Mouse (Mus musculus): ENCODE data around the gene Mgam.
"Not testable (repeated sequence)": the region's sequence is repeated elsewhere in the genome, so short reads cannot be mapped to it uniquely, and the experiment has no call there.

Gene Mgam

DNA sequence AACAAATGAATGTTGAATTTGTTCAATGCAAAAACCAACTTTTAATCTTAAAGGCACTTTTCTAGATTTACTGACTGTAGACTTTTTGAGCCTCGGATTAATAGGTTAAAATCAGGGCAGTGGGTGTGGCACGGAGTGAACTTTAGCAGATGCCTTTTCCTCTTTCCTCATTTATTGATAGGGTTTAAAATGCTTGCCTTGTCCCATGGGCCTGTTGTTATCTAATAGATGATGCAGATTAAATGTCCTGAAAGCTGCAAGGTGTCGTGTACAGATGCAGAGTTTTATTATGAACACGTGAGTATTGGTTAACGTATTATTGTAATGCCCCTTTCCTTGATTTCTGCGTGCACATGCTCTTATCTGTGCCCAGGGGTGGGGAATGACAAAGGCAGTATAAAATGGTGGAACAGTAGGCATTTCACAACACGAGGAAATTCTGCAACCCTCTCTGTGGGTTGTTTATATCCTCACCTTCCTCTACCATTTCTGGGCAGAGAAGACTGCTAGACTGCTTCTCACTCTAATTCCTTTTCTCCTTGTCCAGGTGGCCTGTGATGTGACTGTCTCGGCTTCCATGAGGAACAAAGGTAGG, at the start of gene Mgam:
Gene Mgam (plus strand): TSS at position 426 of the 595 bp plus-strand sequence.
- CTCF ChIA-PET: no interaction called here

DNA sequence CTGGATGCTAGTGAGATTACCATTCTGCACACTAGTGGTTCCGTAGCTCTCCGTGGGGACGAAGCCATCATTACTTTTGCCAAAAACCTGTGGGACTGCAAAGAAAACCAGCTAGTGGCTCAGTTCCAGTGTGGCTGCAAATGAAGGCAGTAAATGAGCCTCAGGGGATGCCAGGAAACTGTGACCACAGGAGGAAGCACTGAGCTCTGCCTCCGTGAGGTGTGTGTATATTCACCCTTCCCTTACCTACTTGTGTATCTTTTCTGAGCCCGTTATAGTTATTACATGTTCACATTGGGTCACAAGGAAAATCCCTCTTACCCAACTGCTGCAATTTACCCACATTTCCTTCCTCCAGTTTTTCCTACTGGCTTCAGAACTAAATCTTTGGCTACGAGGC, 44.3 kb upstream of the Mgam start:
- CTCF ChIA-PET: no interaction called here

DNA sequence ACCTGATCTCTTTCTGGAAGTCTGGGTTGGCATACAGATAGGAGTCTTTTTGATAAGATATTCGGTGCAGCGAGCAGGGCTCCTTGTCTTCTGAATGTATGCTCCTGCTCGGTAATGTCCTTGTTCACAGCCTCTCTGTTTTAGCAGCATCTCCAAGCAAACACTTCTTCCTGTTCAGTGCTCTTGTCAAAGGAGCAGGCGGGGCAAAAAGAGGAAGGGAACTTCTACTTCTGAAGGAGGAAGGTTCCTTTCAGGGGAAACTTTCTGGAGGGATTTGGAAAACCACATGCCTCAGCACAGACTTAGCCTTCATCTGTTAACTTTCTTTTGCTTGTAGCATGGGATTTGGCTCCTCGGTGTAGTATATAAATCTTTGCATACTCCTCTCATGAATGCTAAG, 43.0 kb upstream of the Mgam start, which contains the start of gene Clec5a:
Gene Clec5a (minus strand): TSS at position 177 of the 400 bp plus-strand sequence.
- CTCF ChIA-PET: no interaction called here

DNA sequence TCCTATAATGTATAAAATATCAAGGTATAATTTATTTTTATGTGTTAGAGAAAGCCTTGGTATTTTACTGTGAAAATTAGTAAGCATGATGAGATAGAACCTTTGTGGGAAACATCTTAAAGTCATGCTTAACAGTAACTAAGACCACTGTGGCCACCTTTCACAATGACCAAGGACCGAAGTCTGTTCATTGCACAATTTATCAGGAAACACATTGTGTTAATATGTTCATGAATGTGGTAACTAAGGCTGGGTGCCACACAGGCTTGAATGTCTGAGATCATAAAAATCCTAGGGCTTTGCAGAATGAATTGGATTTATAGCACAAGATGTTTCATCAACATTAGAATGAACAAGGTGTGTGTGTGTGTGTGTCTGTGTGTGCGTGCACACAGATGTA, 40.3 kb upstream of the Mgam start:
- CTCF ChIA-PET: no interaction called here

DNA sequence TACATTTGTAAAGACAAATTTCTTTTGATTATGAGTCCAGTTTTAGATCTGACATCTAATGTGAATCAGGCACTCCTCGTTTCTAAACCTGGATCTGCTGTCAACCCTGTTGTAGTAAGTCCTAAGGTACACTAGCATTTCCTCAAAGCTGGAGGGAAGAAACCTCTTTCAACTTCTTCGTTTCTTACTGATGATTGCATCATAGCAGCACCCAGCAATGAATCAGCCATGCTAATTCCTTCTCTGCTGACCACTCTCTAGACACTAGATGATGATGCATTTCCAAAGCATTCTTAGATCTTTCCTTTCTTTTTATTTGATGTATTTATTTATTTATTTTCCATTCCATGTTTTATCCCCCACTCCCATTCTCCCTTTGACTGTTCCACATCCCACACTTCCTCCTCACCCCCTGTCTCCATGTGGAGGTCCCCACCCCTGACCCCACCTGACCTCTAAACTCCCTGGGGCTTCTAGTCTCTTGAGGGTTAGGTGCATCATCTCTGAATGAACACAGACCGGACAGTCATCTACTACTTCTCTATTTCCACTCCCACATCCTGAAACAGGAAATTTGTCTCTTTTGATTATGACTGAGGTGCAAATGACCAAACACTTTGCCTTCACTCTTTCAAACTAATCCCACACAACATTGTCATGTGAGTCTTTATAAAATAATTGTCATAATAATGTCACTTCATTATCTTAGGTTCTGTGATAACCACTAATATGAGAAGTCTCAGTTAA, 33.7 kb upstream of the Mgam start:
- CTCF ChIA-PET: no interaction called here

DNA sequence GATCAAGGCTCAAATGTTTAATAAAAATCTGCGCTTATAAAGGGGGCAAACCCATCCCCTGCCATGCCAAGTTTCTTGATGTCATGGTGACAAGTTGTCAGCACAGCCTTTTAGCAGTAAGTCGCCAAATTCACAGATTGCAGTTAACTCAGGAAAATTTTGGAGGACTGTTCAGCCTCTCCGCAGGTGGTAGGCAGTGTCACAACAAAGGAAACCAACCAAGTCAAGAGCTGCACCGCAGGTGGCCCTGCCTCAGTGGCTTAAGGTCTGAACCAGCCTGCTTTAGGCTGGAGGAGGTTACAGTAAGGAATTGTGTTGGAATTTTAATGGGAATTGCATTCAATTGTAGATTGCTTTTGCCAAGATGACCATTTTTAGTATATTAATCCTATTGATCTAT, 30.1 kb upstream of the Mgam start:
- CTCF ChIA-PET: not testable (repeated sequence)

DNA sequence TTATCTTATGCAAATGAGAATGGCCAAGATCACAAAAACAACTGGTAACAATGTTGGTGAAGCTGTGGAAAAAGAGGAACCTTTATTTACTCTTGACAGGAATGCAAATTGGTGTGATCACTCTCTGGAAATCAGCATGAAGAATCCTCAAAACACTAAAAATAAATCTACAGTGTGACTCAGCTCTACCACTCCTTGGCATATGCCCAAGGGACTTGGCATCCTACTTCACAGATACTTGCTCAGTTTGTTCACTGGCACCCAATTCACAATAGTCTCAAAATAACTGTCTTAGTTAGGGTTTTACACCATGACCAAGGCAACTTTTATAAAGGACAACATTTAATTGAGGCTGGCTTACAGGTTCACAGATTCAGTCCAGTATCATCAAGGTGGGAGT, 21.2 kb upstream of the Mgam start:
- CTCF ChIA-PET: no interaction called here

DNA sequence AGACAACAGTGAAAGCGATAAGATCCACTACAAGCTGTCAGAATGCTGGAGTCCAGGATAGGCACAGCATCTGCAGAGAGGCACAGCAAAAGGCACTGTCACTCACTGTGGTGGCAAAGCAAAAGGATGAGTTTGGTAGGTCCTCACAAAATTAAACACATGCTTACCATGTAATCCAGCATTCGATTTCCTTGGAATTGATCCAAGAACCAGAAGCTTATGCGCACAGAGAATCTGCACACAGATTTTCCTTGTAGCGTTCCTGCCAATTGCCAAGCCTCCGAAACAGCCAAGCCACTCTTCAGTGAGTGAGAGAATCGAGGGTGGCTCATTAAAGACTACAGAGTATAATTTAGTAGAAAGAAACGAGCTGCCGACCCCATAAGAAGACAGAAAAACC, 18.4 kb upstream of the Mgam start:
- CTCF ChIA-PET: no interaction called here

DNA sequence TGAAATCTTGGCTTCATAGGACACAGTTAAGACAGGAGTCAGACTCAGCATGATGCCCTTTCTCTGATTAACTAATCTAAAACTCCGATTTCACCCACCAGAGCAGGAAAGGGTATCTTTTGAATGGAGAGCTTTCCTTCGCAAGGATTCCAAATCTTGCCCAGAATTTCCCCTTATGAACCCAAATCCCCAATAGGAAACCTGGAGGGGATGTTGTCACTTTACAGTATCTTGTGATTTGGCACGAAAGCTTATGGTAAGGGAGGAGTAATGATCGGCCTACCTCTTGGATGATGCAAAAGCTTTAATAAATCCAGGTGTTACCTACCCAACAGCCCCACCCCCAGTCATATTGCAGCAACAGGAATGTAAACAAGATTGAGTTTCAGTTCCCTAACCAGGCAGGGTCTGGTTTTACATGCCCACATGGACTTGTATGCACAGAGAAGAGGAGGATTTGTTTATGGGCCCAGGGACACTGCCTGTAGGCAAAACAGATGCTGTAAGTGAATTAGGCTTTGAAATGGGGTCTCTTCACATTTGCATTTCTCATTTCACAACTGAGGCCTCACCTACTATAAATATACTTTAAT, 15.3 kb upstream of the Mgam start, which contains the start of gene Tas2r138:
Gene Tas2r138 (minus strand): TSS at position 51 of the 593 bp plus-strand sequence.
- CTCF ChIA-PET: no interaction called here

DNA sequence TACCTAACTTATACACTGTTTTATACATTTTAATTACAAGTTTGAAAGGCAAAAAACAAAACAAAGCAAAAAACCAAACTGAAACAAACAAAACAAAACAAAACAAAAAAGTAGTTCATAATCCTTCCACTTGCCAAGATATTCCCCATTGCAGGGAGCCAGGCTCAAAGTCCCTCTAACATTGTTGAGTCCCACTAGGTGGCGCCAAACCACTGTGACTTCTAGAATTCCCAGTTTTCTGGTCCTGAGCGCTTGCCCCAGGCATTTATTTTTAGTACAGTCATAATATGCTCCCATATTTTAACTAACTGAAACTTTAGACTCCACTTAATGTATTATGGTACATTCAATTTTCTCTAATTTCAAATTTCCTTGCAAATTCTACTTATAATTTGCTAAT, 10.7 kb upstream of the Mgam start:
- CTCF ChIA-PET: no interaction called here

DNA sequence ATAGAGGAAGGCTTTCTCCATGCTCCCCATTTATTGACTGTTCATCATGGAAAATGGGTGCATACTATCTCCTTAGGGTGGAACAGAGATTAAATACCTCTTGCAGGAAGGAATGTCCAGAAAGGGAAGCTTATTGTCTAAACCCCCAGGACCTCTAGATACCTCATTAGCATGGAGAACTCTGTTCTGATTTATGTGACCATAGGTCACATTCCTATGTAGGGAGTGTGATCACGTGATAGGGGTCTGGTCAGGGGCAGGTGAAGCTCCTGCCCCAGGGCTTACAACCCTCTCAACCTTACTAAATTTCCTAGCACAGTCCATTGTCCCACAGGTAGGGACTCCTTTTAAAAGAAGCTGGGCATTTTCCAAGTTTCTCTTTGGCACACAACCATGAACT, 2.5 kb upstream of the Mgam start:
- CTCF ChIA-PET: no interaction called here

DNA sequence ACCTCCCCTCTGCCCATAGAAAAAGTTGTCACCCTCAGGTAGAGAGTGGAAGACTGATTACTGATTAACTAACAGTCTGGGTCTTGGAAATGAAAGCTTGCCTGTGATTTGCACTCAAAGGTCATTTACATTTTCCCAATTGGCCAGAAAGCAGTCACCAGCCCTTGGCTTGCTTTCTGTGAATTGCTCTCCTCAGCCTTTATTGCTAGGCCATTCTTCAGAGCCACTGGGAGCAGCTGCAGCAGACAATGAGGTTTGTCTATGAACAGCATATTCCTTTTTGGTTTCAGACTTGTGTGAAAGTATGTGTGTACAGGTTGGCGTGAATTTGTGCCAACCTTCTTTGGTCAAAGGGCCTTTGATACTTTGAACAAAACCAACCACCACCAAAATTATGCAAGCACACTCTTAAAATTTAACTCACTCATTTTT, 6.0 kb downstream of the Mgam start:
- CTCF ChIA-PET: no interaction called here

DNA sequence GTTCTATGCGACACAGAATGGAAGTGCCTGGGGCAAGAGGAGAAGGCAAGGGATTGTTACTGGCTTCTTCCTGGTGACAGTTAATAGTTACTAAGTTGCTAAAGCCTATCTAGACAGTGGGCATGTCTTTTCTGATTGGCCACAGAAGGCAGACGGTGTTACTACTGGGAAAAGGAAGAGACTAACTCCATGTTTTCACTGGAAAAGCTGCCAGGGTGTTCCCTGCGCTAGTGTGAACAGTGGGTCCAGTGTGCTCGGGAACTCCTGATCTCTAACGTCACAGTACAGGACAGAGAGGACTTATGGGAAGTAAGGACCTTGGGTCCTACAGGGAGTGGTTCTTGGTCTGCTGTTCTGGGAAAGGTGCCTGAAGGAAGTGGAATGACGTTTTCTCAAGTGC, 6.9 kb downstream of the Mgam start:
- CTCF ChIA-PET: no interaction called here

DNA sequence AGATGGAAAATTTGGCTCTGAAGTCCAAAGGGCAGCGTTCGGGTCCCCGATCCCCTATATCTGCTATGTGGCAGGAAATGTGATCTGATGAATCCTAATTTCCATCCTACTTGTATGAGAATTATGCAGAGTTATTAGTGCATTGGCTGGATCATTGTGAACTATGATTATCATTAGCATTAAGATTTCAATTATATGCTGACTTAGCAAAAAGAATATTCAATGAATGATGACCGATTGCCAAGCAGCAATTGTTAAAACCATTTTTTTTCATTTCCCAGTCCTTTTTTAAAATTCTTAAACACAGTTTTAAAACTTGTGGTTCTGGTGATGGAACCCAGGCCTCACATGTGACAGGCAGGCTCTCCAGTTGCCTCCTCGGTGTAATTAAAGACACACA, 9.1 kb downstream of the Mgam start:
- CTCF ChIA-PET: no interaction called here

DNA sequence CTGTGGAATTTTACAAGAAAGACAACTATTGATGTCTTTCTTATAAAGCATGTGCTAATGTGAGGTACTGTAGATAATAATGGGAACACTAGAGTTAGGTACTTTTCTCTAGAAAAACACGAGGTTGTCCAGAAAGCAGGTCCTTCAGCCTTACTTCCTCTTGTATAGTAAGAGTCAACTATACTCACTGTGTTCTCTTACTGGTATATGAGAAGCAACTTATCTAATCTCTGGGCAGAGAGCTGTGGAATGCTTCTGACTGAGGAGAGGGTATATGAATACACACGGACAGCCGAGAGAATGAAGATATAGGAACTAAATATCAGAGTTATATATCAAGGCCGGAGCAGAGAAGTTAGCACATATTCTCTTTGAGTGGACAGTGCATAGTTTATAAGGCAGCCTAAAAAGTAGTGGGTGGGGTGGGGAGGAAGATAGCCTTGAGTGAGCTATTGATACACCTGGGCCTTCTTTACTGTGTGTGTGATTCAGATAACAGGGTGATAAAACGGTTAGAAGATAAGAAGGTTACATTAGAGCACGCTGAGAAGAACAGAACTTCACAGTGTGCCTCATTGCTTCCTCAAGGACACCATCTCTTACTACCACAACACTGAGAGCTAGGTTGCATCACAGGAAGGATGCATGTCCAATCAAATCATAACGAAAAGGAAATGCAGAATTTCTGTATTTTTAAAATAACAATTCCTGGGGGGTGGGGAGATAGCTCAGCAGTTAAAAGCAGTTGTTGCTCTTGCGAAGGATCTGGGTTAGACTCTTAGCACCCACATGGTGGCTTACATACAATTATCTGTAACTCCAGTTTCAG, 12.3 kb downstream of the Mgam start:
- CTCF ChIA-PET: no interaction called here

DNA sequence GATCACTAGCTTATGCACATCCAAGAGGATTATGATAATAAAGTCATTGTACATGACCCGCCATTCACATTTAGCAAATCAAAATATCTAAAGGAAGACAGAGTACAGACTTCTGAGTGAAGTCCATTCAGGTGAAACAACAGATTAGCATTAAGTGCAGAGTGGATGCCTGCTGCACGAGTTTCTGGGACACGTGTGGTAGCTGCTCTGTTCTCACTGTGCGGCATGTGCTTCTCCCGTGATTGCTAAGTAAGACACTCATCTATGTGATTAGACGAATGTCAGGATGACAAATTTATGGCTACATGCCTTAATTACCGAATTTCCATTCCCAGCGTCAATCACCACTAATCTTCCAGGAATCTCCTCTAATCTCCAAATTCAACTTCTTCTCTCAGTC, 17.1 kb downstream of the Mgam start:
- CTCF ChIA-PET: no interaction called here

DNA sequence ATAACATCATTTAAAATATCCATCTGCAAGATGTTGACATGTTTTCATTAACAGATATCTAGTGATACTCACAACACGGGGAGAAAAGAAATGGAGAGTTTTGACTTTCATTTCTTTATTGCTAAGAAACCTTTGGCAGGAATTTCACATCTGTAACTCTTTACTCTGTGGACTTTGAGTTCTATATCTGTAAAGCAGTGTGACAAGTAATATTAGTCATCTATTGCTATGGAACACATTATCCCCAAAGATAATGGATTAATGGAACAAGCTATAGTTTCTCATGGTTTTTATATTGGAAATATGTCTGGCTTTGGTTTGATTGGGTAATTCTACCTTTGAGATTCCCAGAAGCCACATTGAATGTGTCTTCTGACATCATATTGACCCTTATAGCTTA, 22.3 kb downstream of the Mgam start:
- CTCF ChIA-PET: no interaction called here

DNA sequence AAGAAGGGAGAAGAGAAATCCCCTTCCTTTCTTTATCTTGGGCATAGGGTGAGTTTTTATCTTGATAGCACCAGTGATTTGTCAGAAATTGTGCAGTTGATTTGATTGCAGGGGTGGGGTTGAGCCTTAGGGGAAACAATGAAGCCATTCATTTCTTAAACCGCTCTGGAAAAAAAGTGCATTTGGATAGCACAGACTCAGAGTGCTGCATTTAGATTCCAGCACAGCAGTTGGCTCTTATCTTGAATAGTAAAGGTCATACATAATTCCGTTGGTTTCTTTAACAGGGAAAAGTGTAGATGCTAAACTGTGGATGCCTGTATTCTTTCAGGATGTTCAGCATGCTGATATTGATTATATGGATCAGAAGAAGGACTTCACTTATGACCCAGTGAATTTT, 32.3 kb downstream of the Mgam start:
- CTCF ChIA-PET: no interaction called here

DNA sequence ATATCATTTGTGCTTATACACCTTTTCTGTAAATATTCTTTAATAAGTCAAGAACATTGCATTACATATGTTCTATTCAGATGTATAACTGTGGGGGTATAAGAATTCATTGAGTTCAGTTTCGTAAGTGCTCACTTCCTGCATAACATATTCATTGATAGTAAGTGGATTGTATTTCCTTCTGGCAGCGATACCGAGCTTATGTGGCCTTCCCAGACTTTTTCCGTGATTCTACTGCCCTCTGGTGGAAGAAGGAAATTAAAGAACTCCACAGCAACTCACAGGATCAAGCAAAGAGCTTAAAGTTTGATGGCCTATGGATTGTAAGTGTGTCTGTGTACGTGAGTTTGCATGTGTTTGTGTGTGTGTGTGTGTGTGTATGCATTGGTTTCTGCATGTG, 60.5 kb downstream of the Mgam start:
- CTCF ChIA-PET: no interaction called here

DNA sequence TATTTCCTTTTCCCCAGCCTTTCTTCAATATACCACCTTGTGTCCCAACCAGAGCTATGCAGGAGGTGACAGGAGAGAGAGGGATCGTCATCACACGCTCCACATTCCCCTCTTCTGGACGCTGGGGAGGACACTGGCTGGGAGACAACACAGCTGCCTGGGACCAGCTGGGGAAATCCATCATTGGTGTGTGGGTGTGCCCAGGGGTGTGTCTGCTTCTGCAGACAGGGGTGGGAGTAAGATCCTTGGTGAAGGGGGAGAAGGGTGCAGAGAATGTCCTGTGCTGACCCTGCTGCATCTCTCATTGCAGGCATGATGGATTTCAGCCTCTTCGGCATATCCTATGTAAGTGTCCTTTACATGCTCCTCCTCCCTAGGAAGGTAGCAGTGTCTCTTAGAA, 63.4 kb downstream of the Mgam start:
- CTCF ChIA-PET: not testable (repeated sequence)

DNA sequence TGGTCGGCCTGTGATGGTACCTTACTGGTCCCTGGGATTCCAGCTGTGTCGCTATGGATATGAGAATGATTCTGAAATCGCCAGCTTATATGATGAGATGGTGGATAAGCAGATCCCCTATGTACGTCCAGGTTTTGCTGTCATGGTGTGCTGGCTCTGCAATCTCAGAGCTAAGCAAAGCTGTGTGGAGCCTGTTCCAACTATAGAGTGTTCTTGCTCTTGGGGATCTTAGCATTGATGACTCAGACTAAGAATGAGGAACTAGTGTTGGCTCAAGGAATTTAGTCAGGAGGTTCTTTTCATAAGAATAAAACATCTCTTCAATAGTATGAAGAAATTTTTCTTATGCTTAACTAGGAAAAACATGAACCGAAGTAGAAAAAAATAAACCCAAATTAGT, 84.9 kb downstream of the Mgam start:
- CTCF ChIA-PET: not testable (repeated sequence)

DNA sequence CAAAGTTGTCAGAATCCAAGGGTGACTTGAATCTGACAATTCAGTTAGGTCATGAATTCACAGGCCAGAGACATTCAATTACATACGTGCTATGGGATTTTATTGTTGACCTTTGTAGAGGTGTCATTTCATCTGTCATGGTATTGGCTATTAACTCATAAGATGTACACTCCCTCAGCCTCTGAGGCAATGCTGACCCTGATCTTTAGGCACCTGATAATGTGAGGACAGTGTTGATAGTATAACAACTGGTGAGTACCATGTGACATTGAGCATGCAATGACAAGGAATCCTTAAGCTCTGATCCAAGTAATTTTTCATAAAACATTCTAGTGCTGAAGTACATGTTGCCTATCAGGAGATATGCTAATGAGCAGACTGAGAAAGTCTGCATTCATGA, 87.1 kb downstream of the Mgam start:
- CTCF ChIA-PET: no interaction called here

DNA sequence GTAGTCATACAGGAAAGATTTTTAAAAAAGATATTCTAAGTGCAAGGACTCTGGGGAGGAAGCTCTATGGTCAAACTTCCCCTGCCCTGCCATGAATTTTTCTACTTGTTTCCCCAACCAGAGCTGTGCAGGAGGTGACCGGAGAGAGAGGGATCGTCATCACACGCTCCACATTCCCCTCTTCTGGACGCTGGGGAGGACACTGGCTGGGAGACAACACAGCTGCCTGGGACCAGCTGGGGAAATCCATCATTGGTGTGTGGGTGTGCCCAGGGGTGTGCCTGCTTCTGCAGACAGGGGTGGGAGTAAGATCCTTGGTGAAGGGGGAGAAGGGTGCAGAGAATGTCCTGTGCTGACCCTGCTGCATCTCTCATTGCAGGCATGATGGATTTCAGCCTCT, 99.9 kb downstream of the Mgam start:
- CTCF ChIA-PET: not testable (repeated sequence)
